Mouse (Mus musculus): ENCODE results near the gene Arhgef33. TPM values are rescaled to one million over a fixed set of nuclear protein-coding genes. Genes with fewer than 3 reads are reported as not detected.
"Not testable (repeated sequence)": the region's sequence is repeated elsewhere in the genome, so short reads cannot be mapped to it uniquely, and the experiment has no call there.

Arhgef33 gene
- polyA plus RNA-seq, 1 experiment, result not detected

DNA sequence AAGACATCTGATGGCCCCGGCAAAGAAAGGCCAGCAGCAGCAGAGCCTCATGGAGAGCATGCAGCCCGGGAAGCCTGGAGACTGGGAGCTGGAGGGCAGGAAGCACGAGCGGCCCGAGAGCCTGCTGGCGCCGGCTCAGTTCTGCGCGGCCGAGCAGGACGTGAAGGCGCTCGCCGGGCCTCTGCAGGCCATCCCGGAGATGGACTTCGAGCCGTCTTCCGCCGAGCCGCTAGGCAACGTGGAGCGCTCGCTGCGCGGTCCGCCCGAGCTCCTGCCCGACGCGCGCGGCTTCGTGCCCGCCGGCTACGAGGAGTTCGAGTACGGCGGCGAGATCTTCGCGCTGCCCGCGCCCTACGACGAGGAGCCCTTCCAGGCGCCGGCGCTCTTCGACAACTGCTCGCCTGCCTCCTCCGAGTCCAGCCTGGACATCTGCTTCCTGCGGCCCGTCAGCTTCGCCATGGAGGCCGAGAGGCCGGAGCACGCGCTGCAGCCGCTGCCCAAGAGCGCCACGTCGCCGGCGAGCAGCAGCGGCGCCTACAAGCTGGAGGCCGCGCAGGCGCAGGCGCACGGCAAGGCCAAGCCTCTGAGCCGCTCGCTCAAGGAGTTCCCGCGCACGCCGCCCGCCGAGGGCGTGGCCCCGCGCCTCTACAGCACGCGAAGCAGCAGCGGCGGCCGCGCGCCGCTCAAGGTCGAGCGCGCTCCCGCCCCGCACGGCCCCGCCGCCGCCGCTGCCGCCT is 66.0 kb downstream of the Arhgef33 start, which contains the start of gene Gm10190:
Gene Gm10190 (minus strand): TSS at position 553 of the 737 bp plus-strand sequence.
- H3K4me3 ChIP-seq (replicated peaks), result peak within 1 kb of the TSS; percentile 59
- H3K9me3 ChIP-seq (ENCODE audit: control insufficient read depth, low read length), result peaks cover 7% of the 10 kb centered on the region
- peaks cover 33% of the 10 kb centered on the region for H3K27me3 ChIP-seq (ENCODE audit: control insufficient read depth)
- H3K4me1 ChIP-seq (ENCODE audit: control insufficient read depth), result peaks cover 13% of the 10 kb centered on the region
- no peaks in the 10 kb centered on the region for H3K36me3 ChIP-seq (ENCODE audit: control insufficient read depth)
- TF ChIP-seq TAL1 (IDR thresholded peaks at IDR 0.05; ENCODE audit: low read length) (no peak), GATA1 (IDR thresholded peaks at IDR 0.05; ENCODE audit: low read length) (no peak)

DNA sequence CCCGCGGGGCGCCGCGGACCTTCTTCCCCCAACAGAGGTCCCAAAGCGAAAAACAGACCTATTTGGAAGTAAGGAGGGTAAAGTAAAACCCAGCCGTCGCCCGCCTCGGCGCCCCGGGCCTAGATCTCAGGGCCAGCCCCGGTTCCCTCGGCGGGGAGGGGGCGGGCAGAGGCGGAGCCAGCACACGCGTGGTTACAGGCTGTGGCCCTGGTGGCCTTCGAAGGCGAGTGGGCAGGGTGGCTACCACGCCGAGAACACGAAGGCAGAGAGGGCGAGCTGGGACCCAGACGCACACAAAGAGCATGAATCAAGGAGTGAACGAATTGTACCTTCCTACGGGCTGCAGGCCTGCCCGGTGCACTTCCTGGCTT is 66.5 kb downstream of the Arhgef33 start:
- H3K4me3 ChIP-seq (replicated peaks), result peak overlapping the region; percentile 59
- TF ChIP-seq GATA1 (IDR thresholded peaks at IDR 0.05; ENCODE audit: low read length) (no peak), TAL1 (IDR thresholded peaks at IDR 0.05; ENCODE audit: low read length) (no peak)
- H3K4me1 ChIP-seq (ENCODE audit: control insufficient read depth), result peaks cover 13% of the 10 kb centered on the region
- peaks cover 33% of the 10 kb centered on the region for H3K27me3 ChIP-seq (ENCODE audit: control insufficient read depth)
- H3K9me3 ChIP-seq (ENCODE audit: control insufficient read depth, low read length), result peaks cover 7% of the 10 kb centered on the region
- no peaks in the 10 kb centered on the region for H3K36me3 ChIP-seq (ENCODE audit: control insufficient read depth)

DNA sequence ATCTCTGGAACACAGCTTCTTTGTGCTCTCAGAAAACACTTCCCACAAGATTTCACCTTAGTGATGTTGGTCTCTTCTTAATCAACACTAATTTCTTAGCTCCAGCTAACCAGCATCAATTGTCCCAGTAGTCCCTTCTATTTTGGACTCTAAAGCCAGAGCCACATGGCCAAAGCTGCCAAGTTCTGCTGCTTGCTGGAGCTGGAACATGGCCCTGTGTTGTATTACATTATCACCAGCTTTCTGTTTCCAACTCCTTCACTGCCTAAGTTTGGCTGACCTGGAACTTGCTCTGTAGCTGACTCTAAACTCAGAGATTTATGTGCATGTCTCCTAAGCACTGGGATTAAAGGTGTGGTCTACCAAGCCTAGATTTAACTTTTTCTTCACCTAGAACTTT is 71.2 kb downstream of the Arhgef33 start:
- H3K27me3 ChIP-seq (ENCODE audit: control insufficient read depth), result peaks cover 18% of the 10 kb centered on the region
- H3K9me3 ChIP-seq (ENCODE audit: control insufficient read depth, low read length); H3K36me3 ChIP-seq (ENCODE audit: control insufficient read depth); H3K4me1 ChIP-seq (ENCODE audit: control insufficient read depth); H3K4me3 ChIP-seq (replicated peaks): not testable (repeated sequence)

DNA sequence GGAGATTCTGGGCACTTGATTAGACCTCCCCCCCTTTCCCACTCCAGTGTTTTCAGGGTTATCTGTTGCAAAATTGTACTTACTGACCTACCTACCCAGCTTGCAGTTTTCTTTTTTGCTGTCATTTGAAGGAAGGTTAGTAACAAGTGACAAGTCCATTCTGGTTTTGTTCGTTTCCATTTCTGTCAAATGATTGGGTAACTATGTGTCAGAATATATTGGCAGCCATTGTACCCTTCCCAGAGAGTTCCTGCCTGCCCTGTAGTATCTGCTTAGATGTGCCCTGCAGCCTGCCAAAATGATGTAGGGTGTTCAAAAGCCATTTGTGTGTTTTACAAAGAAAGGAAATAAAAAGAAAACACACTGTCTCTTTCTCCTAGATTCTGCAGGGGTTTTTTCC is 78.5 kb downstream of the Arhgef33 start:
- no peaks in the 10 kb centered on the region for H3K27me3 ChIP-seq (ENCODE audit: control insufficient read depth)

DNA sequence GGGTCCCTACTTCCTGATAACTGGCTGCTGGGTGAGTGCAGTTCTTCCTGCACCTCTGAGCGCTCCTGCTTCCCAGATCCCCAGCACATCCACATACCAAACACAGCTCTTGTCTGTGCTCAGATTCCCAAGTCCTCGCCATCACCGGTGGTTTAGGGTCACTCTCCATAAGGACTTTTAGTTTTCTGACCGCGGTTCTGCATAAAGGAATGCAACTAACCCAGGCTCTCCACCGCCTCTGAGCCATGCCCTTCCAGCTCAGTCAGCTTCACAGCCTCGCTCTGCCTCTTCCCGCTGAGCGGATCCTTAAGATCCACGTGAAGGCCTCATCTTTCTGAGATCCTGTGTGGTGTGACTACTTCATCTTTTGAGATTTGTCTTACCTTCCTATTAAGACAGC is 82.8 kb downstream of the Arhgef33 start:
- H3K9me3 ChIP-seq (ENCODE audit: control insufficient read depth, low read length), result no peaks in the 10 kb centered on the region
- no peaks in the 10 kb centered on the region for H3K27me3 ChIP-seq (ENCODE audit: control insufficient read depth)
- H3K36me3 ChIP-seq (ENCODE audit: control insufficient read depth), result no peaks in the 10 kb centered on the region
- TF ChIP-seq TAL1 (IDR thresholded peaks at IDR 0.05; ENCODE audit: low read length), result no peak
- TF ChIP-seq GATA1 (IDR thresholded peaks at IDR 0.05; ENCODE audit: low read length), result no peak
- no peak overlapping the region for H3K4me3 ChIP-seq (replicated peaks)
- peaks cover 7% of the 10 kb centered on the region for H3K4me1 ChIP-seq (ENCODE audit: control insufficient read depth)

More for the DNA sequence above, 78.5 kb downstream of the Arhgef33 start:
- H3K4me1 ChIP-seq (ENCODE audit: control insufficient read depth), result no peaks in the 10 kb centered on the region
- no peak overlapping the region for H3K4me3 ChIP-seq (replicated peaks)
- no peaks in the 10 kb centered on the region for H3K9me3 ChIP-seq (ENCODE audit: control insufficient read depth, low read length)
- no peaks in the 10 kb centered on the region for H3K36me3 ChIP-seq (ENCODE audit: control insufficient read depth)
- TF ChIP-seq TAL1 (IDR thresholded peaks at IDR 0.05; ENCODE audit: low read length) (no peak), GATA1 (IDR thresholded peaks at IDR 0.05; ENCODE audit: low read length) (no peak)

DNA sequence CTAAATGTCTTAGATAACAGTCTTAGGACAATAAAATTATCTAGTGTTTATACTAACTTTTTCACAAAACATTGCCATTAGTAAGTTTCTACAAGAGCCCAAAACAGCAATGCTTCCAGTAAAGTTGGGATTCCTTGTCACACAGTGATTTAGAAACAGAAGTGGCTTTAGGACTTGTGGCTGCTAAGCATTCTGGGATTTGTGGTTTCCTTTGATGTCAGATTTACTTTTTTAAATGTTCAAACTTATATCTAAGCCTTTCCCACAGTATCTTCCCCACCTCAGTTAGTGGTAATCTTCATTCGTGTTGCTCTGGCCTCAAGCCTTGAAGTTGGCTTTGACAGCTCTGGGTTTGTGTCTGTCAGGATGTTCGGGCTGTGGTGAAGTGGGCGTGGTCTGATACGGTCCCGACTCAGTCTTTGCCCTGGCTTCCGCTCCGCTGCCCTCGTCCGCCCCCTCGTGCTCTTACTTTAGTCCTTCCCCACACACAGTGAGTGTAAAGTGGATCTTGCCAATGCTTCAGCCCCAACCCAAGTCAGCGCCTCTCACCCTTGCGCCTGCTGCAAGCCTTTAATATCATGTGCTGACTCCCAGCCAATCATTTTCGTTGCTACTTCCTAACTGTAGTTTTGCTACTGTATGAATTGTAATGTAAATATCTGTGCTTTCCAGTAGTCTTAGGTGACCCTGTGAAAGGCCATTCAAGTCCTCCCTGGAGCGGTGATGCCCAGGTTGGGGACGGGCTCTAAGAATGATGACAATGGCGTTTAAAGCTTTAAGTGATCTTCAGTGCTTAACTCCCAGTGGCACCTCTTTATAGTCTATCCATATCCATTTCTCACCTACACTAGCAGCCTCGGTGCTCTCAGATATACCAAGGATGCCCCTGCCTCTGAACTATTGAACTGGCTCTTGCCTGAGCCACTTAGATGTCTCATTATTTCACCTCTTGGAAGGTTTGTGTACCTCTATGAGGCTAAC is 84.5 kb downstream of the Arhgef33 start:
- Histone ChIP-seq H3K36me3 (ENCODE audit: control insufficient read depth) (no peaks in the 10 kb centered on the region), H3K9me3 (ENCODE audit: control insufficient read depth, low read length) (no peaks in the 10 kb centered on the region), H3K4me1 (ENCODE audit: control insufficient read depth) (peaks cover 7% of the 10 kb centered on the region), H3K27me3 (ENCODE audit: control insufficient read depth) (no peaks in the 10 kb centered on the region), H3K4me3 (replicated peaks) (peak overlapping the region; percentile 43)
- TF ChIP-seq TAL1 (IDR thresholded peaks at IDR 0.05; ENCODE audit: low read length), result no peak
- no peak for TF ChIP-seq GATA1 (IDR thresholded peaks at IDR 0.05; ENCODE audit: low read length)

DNA sequence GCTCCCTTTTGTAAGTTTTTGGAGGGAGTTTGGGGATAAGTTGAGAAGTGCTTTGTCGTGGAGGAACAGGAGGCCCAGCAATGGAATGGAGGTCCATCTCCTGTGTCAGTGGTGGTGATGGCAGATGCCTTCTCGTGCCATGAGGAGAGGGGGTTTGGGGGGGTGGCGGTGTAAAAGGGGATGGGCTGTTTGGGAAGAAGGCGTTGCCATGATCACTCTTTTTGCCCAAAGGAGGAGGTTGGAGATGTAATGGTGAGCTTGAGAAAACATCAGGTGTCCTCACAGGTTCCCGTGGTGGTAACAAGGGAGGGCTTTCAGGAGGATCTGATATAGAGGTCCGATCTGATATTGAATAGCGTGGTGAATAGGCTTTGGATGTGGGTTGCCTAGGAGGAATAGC is 91.0 kb downstream of the Arhgef33 start:
- H3K9me3 ChIP-seq (ENCODE audit: control insufficient read depth, low read length), result no peaks in the 10 kb centered on the region
- H3K36me3 ChIP-seq (ENCODE audit: control insufficient read depth), result peaks cover 24% of the 10 kb centered on the region
- no peaks in the 10 kb centered on the region for H3K4me1 ChIP-seq (ENCODE audit: control insufficient read depth)
- H3K4me3 ChIP-seq (replicated peaks), result no peak overlapping the region
- TF ChIP-seq TAL1 (IDR thresholded peaks at IDR 0.05; ENCODE audit: low read length) (no peak), GATA1 (IDR thresholded peaks at IDR 0.05; ENCODE audit: low read length) (no peak)
- no peaks in the 10 kb centered on the region for H3K27me3 ChIP-seq (ENCODE audit: control insufficient read depth)

DNA sequence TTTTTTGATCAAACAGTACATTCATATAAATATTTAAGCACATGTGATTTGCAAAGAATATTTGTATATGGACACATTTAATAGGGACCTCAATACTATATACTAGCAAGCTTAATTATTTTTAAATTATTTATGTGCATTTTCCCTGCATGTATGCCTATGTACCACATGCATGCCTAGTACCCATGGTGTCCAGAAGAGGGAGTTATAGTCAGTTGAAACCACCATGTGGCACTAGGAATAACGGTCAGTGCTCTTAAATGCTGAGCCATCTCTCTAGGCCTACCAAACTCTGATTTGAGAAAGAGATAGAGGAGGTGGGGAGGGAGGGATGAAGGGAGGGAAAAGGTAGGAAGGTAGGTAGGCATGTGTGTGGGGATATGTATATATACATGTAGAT is 104.0 kb downstream of the Arhgef33 start:
- Histone ChIP-seq H3K9me3 (ENCODE audit: control insufficient read depth, low read length) (no peaks in the 10 kb centered on the region), H3K27me3 (ENCODE audit: control insufficient read depth) (no peaks in the 10 kb centered on the region), H3K4me3 (replicated peaks) (no peak overlapping the region), H3K4me1 (ENCODE audit: control insufficient read depth) (no peaks in the 10 kb centered on the region), H3K36me3 (ENCODE audit: control insufficient read depth) (peaks cover 70% of the 10 kb centered on the region)
- TF ChIP-seq GATA1 (IDR thresholded peaks at IDR 0.05; ENCODE audit: low read length) (no peak), TAL1 (IDR thresholded peaks at IDR 0.05; ENCODE audit: low read length) (no peak)

DNA sequence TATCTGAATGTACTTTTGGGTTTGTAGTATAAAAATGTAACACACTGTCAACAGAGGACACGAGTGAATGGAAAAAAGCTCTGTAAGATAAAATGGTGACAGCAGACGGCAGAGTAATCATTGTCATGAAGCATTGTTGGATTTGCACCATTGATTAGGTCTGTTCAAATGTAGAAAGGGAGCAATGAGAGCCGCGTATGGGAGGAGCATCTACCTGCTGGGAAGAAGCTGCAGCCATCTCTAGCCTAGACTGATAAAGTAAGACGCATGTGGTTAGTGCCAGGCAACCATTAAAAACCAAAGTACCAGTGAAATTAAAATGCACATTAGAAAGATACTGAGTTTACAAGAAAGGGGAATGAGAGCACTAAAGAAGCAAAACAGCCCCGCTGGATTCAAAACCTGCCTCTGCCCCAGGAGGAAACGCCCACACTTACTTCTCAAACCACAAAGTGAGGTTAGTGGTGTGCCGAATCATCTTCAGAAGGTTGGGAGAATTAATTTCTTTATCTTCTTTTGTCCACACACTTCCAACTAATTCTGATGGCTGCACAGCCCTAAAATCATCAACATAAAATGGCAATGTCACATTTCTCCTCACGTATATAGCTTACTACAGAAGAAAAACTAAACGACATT is 111.5 kb downstream of the Arhgef33 start:
- TF ChIP-seq GATA1 (IDR thresholded peaks at IDR 0.05; ENCODE audit: low read length) (no peak), TAL1 (IDR thresholded peaks at IDR 0.05; ENCODE audit: low read length) (no peak)
- Histone ChIP-seq H3K4me3 (replicated peaks) (no peak overlapping the region), H3K9me3 (ENCODE audit: control insufficient read depth, low read length) (no peaks in the 10 kb centered on the region), H3K4me1 (ENCODE audit: control insufficient read depth) (no peaks in the 10 kb centered on the region), H3K36me3 (ENCODE audit: control insufficient read depth) (peaks cover 56% of the 10 kb centered on the region), H3K27me3 (ENCODE audit: control insufficient read depth) (no peaks in the 10 kb centered on the region)
